Mouse (Mus musculus) liver, adult 2 months (tissue): Measurements from ENCODE around the gene Hsd17b3.

Source experiments
- CTCF ChIP-seq: fragments of 200-500 bp; IDR thresholded peaks from 2 replicates; pipeline ENCODE4 v1.5.1; 2011; ENCODE audit warnings: low read depth, low read length, control low read depth
- POLR2A ChIP-seq: fragments of 200-500 bp; IDR thresholded peaks from 2 replicates; pipeline ENCODE4 v1.6.1; 2011; ENCODE audit warnings: low read length, control low read depth; ENCODE audit not compliant: insufficient read depth; ENCODE audit errors: extremely low read depth

DNA sequence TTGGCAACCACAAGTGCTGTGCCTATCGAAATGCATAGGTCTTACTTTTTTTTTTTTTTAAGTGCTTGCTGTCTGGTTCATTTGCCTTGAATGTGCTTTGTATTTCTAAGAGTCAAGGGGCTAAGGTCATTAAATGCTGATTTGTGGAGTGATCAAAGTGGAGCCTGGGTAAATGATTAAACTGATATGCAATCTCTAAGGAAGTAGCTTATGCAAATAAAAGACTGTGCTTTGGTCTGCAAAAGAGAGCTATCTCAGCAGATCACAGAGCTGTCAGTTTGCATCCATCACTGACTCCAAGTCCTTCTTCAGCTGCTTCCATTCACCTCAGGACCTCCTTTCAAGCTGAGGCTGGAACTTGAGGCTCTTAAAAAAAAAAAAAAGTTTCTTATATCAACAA lies 35.1 kb downstream of the Hsd17b3 start:
- TF ChIP-seq CTCF (no peak), POLR2A (no peak)
